8 mouse cellular contexts compared by ENCODE assay signal in genomic region chr2:151536618-151536974, GRCm38 (mm10). TPM values are rescaled to one million over a fixed set of nuclear protein-coding genes. Genes with fewer than 3 reads are reported as not detected.
DNase-seq lines count a peak whose midpoint lies in the region; ATAC-seq lines count a peak whose summit lies in the region.

No protein-coding gene starts in this region.

- peak; percentile 50 to 85 for DNase-seq in adrenal gland, adult (ENCODE audit: inconsistent age in 2 of 2, low spot score in 1 of 2)
- no peak for DNase-seq in adrenal gland, postnatal 4 days (ENCODE audit: low spot score in 2 of 2)
- peak; percentile 31 for DNase-seq in ovary, adult 18-20 months (ENCODE audit: low spot score)
- no peak for DNase-seq in ovary, postnatal 36 days (ENCODE audit: low spot score)
- DNase-seq in heart, postnatal 36 days = peak; percentile 45 to 50
- DNase-seq in left cerebral cortex, postnatal 14 days (ENCODE audit: low spot score in 2 of 2) = peak; percentile 65 to 79
- no peak for DNase-seq in cerebellum, adult 11-12 months

- intact Hi-C loops in heart, postnatal 36 days (cut with DNase I) = no loop called here
- intact Hi-C loops in left cerebral cortex, postnatal 14 days (cut with DNase I) = no loop called here

- ATAC-seq in neutrophil, adult 5-6 weeks (ENCODE audit: extremely low read depth, insufficient number of reproducible peaks, low FRiP score, poor library complexity, severe bottlenecking) = 0 out of 2 replicates have a peak, but pooled peaks have one; percentile 21

RNA-seq across cellular contexts. Expression of gene Fkbp1a, which starts 5.7 kb away (rescaled TPM):
- 100 to 1,000 TPM; 265 to 282 TPM for total RNA-seq in adrenal gland, postnatal 4 days (2021)
- 100 to 1,000 TPM; 213 to 229 TPM for total RNA-seq in heart, postnatal 36 days (2021)
- total RNA-seq in left cerebral cortex, postnatal 14 days (2021) = 100 to 1,000 TPM; 619 to 633 TPM
- total RNA-seq in neutrophil, adult 5-6 weeks (2017) = 12.9 and 15.8 TPM in 2 replicates

RNA-seq across cellular contexts. Expression of gene Sdcbp2, which starts 35.8 kb away (rescaled TPM):
- total RNA-seq in adrenal gland, postnatal 4 days (2021) = 1 to 10 TPM; 1.9 to 2.5 TPM
- total RNA-seq in heart, postnatal 36 days (2021) = 1 to 10 TPM; 2.0 TPM
- total RNA-seq in left cerebral cortex, postnatal 14 days (2021) = 1 to 10 TPM; 1.2 to 1.6 TPM
- 0.25 and 1.6 TPM in 2 replicates for total RNA-seq in neutrophil, adult 5-6 weeks (2017)

RNA-seq across cellular contexts. Expression of gene Nsfl1c, which starts 42.6 kb away (rescaled TPM):
- total RNA-seq in adrenal gland, postnatal 4 days (2021) = 100 to 1,000 TPM; 147 to 154 TPM
- total RNA-seq in heart, postnatal 36 days (2021) = 10 to 100 TPM; 79.2 to 83.6 TPM
- total RNA-seq in left cerebral cortex, postnatal 14 days (2021) = 100 to 1,000 TPM; 138 TPM
- 73.2 and 83.9 TPM in 2 replicates for total RNA-seq in neutrophil, adult 5-6 weeks (2017)

Comparison
In these comparisons a context has a peak if more than half of its experiments do, and no peak if none do; other contexts are left out.
1. DNase-seq: peak in adrenal gland, adult (2 of 2), ovary, adult 18-20 months (single experiment), heart, postnatal 36 days (2 of 2) and left cerebral cortex, postnatal 14 days (2 of 2); none in adrenal gland, postnatal 4 days (0 of 2), ovary, postnatal 36 days (single experiment) and cerebellum, adult 11-12 months (single experiment).
2. RNA of gene Fkbp1a, which starts 5.7 kb away (total RNA-seq): 619 to 633 TPM in left cerebral cortex, postnatal 14 days, 265 to 282 TPM in adrenal gland, postnatal 4 days and 213 to 229 TPM in heart, postnatal 36 days; 12.9 to 15.8 TPM in neutrophil, adult 5-6 weeks; every median in the first group is over 10 times any median in the second.